Mouse (Mus musculus) A20 (cell line): ENCODE measurements around the gene Fam136a.
A peak's percentile ranks its signal among the peaks of the same experiment; 100 is the strongest.
"Not testable (repeated sequence)": the region's sequence is repeated elsewhere in the genome, so short reads cannot be mapped to it uniquely, and the experiment has no call there.

Experiments used
- DNase-seq: peaks from one replicate; pipeline ENCODE4 v3.0.0-alpha.2; 2011; ENCODE audit warnings: low read depth, low spot score

Fam136a gene

GRCm38 (mm10) chr6:86365371-86366124 lies at the start of gene Fam136a:
Fam136a (plus strand) TSS chr6:86365646.
- peak; percentile 99 for DNase-seq

DNA sequence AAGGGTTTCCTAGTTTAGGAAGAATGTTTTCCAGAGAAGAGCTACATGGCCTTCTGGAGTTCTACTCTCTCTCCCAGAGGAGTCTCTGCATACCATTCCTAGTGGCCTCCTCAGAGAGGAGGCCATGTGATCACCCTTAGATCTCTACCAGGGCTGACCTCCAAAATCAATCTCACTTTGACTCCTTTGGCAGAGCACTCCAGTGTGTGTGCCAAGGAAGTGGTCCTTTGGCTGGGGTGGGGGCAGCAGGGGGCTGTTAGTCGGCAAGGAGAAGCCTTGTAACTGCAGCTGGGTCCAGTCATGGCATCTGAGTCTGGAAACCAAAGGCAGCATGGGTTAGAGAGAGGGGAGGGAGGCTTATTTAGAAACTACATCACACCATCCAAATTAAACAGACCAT lies 48.4 kb upstream of the Fam136a start:
- DNase-seq: no peak

DNA sequence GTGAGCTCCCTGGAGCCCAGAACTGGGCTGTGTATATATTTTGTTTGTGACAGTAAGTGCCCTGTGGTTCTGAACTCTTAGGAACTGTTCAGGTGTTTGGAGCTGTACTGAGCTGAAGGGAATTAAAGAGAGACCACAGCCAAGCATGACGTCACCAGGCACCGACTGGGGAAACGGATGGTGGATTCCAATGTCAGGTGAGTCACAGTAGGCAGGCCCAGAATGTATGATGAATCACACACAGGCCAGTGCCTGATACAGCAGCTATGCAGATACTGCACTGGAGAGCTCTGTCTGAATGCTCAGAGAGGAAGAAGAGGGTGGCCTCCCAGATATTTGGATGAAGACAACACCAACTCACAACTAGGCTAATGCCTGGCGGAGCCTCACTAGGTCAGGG lies 46.6 kb upstream of the Fam136a start:
- no peak for DNase-seq

GRCm38 (mm10) chr6:86322031-86322563 lies 43.3 kb upstream of the Fam136a start:
- DNase-seq: no peak

- peak; percentile 11 for DNase-seq
Observed at GRCm38 (mm10) chr6:86322991-86323390, 42.5 kb upstream of the Fam136a start.

- no peak for DNase-seq
Observed at GRCm38 (mm10) chr6:86324400-86324799, 41.0 kb upstream of the Fam136a start.

- no peak for DNase-seq
Observed at GRCm38 (mm10) chr6:86325646-86326045, 39.8 kb upstream of the Fam136a start.

- no peak for DNase-seq
Observed at GRCm38 (mm10) chr6:86326866-86327265, 38.6 kb upstream of the Fam136a start.

GRCm38 (mm10) chr6:86328369-86328768 lies 37.1 kb upstream of the Fam136a start:
- DNase-seq: no peak

GRCm38 (mm10) chr6:86329943-86330342 lies 35.5 kb upstream of the Fam136a start:
- DNase-seq: peak; percentile 16

GRCm38 (mm10) chr6:86335121-86335849 lies 30.2 kb upstream of the Fam136a start:
- no peak for DNase-seq

DNA sequence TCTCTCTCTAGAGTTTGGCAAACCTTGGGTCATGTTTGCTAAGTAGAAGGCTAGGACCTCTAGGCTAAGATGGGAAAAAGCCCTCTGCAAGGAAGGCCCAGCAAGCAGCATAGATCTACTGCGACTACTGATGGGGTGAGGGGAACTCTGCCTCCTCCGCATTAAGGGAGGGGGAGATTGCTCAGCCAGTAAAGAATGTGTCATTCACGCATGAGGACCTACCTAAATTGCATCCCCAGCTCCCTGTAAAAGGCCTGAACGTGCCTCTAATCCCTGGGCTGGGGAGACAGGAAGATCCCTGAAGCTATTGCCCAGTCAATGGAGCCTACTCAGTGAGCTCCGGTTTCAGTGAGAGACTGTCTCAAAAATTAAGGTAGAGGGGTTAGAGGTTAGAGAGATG lies 29.6 kb upstream of the Fam136a start:
- no peak for DNase-seq

DNA sequence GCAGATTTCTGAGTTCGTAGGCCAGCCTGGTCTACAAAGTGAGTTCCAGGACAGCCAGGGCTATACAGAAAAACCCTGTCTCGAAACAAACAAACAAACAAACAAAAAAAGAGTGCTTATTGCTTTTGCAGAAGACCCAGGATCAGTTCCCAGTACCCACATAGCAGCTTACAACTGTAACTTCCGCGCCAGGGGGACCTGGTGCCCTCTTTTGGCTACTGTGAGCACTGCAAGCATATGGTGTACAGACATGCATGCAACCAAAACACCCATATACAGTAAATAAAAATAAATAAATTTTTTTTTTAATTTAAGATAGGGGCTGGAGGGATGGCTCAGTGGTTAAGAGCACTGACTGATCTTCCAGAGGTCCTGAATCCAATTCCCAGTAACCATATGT lies 29.1 kb upstream of the Fam136a start:
- DNase-seq: not testable (repeated sequence)

- no peak for DNase-seq
Observed at GRCm38 (mm10) chr6:86343656-86344055, 21.8 kb upstream of the Fam136a start.

DNA sequence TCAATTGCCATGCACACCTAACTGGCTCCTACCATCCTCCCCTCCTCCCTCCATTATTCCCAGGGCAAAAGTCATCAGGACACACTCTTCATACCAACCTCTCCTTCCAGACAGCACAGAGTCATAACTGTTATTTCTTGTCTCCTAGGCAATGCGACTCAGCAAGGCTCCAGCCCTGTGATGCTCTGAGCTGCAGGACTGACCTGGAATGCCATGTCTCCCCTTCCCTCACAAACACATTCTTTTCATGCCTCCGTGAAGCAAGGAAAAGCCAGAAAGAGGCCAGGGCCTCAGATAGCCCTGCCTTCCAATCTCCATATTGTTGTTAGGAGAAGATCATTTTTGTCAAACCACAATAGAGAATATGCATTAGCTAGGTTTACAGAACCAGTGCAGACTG lies 19.4 kb upstream of the Fam136a start:
- no peak for DNase-seq

GRCm38 (mm10) chr6:86349257-86349656 lies 16.2 kb upstream of the Fam136a start:
- DNase-seq: peak; percentile 41

DNA sequence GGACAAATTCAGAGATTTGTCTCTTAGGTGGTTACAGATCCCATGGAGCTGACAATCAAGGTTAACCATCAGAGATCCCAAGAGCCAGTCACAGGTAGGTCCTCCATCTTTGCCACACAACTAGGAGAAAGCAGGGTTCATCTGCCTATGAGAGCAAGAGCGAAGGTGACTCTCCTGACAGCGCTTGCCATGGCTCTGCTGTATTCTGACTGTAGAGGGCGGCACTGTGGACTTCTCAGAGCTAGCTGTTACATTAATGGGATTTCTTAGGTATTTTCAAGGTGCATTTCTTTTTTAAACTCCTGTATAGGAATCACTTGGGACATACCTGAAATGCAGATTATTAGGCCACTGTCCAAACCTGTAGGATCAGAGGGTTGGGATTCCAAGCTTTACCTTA lies 10.5 kb upstream of the Fam136a start:
- peak; percentile 30 for DNase-seq

- no peak for DNase-seq
Observed at GRCm38 (mm10) chr6:86356956-86357355, 8.5 kb upstream of the Fam136a start.

DNA sequence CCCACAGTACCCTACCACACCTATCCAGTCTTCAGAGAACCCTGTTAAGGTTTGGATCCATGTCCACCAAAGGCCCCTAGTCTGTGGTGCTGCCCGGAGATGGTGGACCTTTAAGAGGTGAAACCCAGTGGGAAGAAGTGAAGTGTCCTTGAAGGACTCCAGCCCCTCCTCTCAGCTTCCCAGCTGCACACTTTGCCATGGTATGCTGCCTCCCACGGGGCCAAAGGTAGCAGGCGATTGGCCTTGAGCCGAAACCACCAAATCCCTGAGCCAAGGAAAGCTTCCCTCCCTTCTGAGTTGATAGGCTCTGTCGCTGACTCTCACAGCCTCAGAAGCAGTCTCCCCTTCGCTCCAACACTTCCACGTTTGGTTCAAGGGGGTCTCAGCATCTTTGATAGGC lies 4.8 kb upstream of the Fam136a start:
- no peak for DNase-seq

DNA sequence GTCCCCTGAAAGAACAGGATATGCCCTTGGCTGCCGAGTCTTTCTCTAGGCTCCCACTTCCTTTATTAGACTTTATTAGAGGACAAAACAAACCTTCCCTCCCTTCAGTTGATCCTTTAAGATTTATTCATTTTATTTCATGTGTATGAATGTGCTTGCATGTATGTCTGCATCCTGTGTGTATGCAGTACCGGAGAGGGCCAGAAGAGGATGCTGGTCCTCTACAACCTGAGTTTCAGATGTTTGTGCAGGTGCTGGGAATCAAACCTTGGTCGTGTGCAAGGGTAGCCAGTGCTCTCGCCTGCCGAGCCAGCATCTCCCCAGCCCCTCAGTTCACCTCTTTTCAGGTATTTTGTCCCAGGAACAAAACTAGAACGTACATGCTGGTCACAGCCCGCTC lies 4.1 kb upstream of the Fam136a start:
- DNase-seq: no peak

DNA sequence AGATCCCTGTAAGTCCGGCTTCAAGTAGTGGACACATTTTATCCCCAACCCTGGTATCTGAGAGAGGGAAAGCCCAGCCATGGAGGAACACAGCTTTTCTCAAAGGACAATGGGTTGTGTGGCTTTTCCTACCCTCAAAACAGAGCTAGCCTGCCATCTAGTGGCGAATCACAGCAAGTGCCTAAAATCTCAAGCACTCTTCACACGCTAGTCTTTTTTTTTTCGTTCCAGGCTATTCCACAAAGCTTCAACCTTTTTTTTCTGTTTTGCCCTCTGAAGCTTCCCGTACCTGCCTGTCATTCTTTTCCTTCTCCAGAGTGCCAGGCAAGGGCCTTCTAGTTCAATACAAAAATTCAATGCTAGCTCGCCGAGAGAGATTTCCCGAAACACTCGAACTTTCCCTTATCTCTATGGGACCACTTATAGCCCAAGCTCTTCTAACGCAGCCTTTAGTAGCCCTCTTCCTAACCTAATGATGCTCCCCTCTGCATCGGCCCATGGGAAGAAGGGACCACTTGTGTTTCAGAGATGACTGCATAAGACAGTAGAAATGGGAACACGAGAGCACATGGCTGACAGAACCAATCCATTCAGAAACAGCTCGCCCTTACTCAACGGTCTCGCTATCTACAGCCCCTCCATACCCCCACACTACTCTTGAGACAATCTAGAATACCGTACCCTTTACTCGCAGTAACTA lies 854 bp upstream of the Fam136a start:
- DNase-seq: peak; percentile 76
